Mouse (Mus musculus) lung, embryonic 14.5 days (tissue): ENCODE measurements at regions not wholly inside any gene's neighbourhood (a gene's known extent, or its start where the extent isn't known, plus 50 kb on each side); places are given as distances from the start of the nearest gene placed in this dataset.

Experiments used
- ATAC-seq: fragments of 200-750 bp; cut with Nextera tagmentation; 2 replicates; pipeline ENCODE4 v1.8.0; 2017; ENCODE audit warnings: mild to moderate bottlenecking, moderate TSS enrichment, moderate library complexity; ENCODE audit not compliant: insufficient read depth
- DNase-seq: peaks from one replicate; pipeline ENCODE4 v3.0.0-alpha.2; 2015
- H3K27ac ChIP-seq: fragments of 300-500 bp; sonication (generic); 2 replicates; pipeline ENCODE4 v1.5.1; 2014; ENCODE audit warnings: low read depth, mild to moderate bottlenecking, moderate library complexity
- H3K27me3 ChIP-seq: fragments of 300-500 bp; sonication (generic); 2 replicates; pipeline ENCODE4 v1.6.1; 2014; ENCODE audit warnings: low read length, control low read depth; ENCODE audit not compliant: insufficient read depth
- H3K36me3 ChIP-seq: fragments of 300-500 bp; sonication (generic); 2 replicates; pipeline ENCODE4 v1.6.1; 2014; ENCODE audit warnings: control low read depth; ENCODE audit not compliant: insufficient read depth
- H3K4me1 ChIP-seq: fragments of 300-500 bp; sonication (generic); 2 replicates; pipeline ENCODE4 v1.6.1; 2014; ENCODE audit warnings: antibody characterized with exemption, control low read depth; ENCODE audit not compliant: insufficient read depth
- H3K4me2 ChIP-seq: fragments of 300-500 bp; sonication (generic); 2 replicates; pipeline ENCODE4 v1.6.1; 2014; ENCODE audit warnings: mild to moderate bottlenecking
- H3K4me3 ChIP-seq: fragments of 300-500 bp; sonication (generic); 2 replicates; pipeline ENCODE4 v1.5.1; 2014; ENCODE audit warnings: low read depth, low read length
- H3K9ac ChIP-seq: fragments of 300-500 bp; sonication (generic); 2 replicates; pipeline ENCODE4 v1.6.1; 2014
- H3K9me3 ChIP-seq: fragments of 300-500 bp; sonication (generic); 2 replicates; pipeline ENCODE4 v1.6.1; 2016; ENCODE audit warnings: low read depth, low read length, control low read depth
- CTCF ChIP-seq: IDR thresholded peaks from 2 replicates; pipeline ENCODE4 v1.5.1; 2016; ENCODE audit warnings: antibody characterized with exemption, low read depth
- WGBS: fragments of 180-500 bp; shearing (Covaris S2); extraction: QIAGEN DNeasy Blood & Tissue Kit; methylation state at CpG from one replicate; pipeline ENCODE4 v1.1.7; 2014; 5-methylcytosine and 5-hydroxymethylcytosine counted together

- peak; percentile 83 for DNase-seq
These were observed 218.6 kb upstream of the Dab2 start for GRCm38 (mm10) chr15:6080714-6081635.

GRCm38 (mm10) chr15:6087208-6087607 is 212.4 kb upstream of the Dab2 start:
- H3K27ac ChIP-seq: no peak overlapping the region
- WGBS: 71% methylated on average over 3 of the region's 3 CpGs
- no peak for TF ChIP-seq CTCF

More at GRCm38 (mm10) chr15:6080714-6081635, 218.6 kb upstream of the Dab2 start:
- 42% methylated on average over 8 of the region's 8 CpGs for WGBS
- H3K27me3 ChIP-seq: no peaks in the 10 kb centered on the region
- no peak overlapping the region for H3K9ac ChIP-seq
- no peaks in the 10 kb centered on the region for H3K4me1 ChIP-seq
- H3K4me2 ChIP-seq: no peak overlapping the region
- no peak overlapping the region for H3K4me3 ChIP-seq
- H3K9me3 ChIP-seq: no peaks in the 10 kb centered on the region
- H3K36me3 ChIP-seq: no peaks in the 10 kb centered on the region
- no peak overlapping the region for H3K27ac ChIP-seq
- ATAC-seq: peak; percentile 35; the same call in 1 of the 2 replicates
- peak; percentile 79 for TF ChIP-seq CTCF

GRCm38 (mm10) chr15:6088498-6088897 is 211.1 kb upstream of the Dab2 start:
- ATAC-seq (no peak), DNase-seq (no peak)
- Histone ChIP-seq H3K4me3 (no peak overlapping the region), H3K36me3 (no peaks in the 10 kb centered on the region), H3K4me1 (no peaks in the 10 kb centered on the region), H3K27ac (no peak overlapping the region), H3K4me2 (no peak overlapping the region), H3K9me3 (no peaks in the 10 kb centered on the region), H3K9ac (no peak overlapping the region), H3K27me3 (no peaks in the 10 kb centered on the region)
- WGBS: 82% methylated on average over 4 of the region's 4 CpGs
- no peak for TF ChIP-seq CTCF

More at GRCm38 (mm10) chr15:6087208-6087607, 212.4 kb upstream of the Dab2 start:
- Histone ChIP-seq H3K36me3 (no peaks in the 10 kb centered on the region), H3K9me3 (no peaks in the 10 kb centered on the region), H3K27me3 (no peaks in the 10 kb centered on the region), H3K9ac (no peak overlapping the region), H3K4me3 (no peak overlapping the region), H3K4me2 (no peak overlapping the region), H3K4me1 (no peaks in the 10 kb centered on the region)
- ATAC-seq (no peak), DNase-seq (no peak)

- DNase-seq: peak; percentile 37
- TF ChIP-seq CTCF: no peak
- no peak overlapping the region for H3K4me2 ChIP-seq
- no peaks in the 10 kb centered on the region for H3K36me3 ChIP-seq
- no peak overlapping the region for H3K27ac ChIP-seq
- 59% methylated on average over 3 of the region's 3 CpGs for WGBS
- no peaks in the 10 kb centered on the region for H3K9me3 ChIP-seq
- H3K4me1 ChIP-seq: no peaks in the 10 kb centered on the region
- H3K4me3 ChIP-seq: no peak overlapping the region
- H3K9ac ChIP-seq: no peak overlapping the region
- H3K27me3 ChIP-seq: no peaks in the 10 kb centered on the region
- ATAC-seq: no peak
These were observed 169.9 kb upstream of the Dab2 start for GRCm38 (mm10) chr15:6129697-6130096.

- no peak overlapping the region for H3K27ac ChIP-seq
- no peak for TF ChIP-seq CTCF
- H3K4me1 ChIP-seq: no peaks in the 10 kb centered on the region
- H3K9me3 ChIP-seq: peaks cover 3% of the 10 kb centered on the region; the same call in 1 of the 2 replicates
- ATAC-seq (no peak), DNase-seq (no peak)
- H3K27me3 ChIP-seq: no peaks in the 10 kb centered on the region
- H3K4me3 ChIP-seq: no peak overlapping the region
- no peak overlapping the region for H3K9ac ChIP-seq
- no peaks in the 10 kb centered on the region for H3K36me3 ChIP-seq
- no peak overlapping the region for H3K4me2 ChIP-seq
These were observed 167.4 kb upstream of the Dab2 start for GRCm38 (mm10) chr15:6132216-6132615.

- H3K9ac ChIP-seq: no peak overlapping the region
- 70% methylated on average over 2 of the region's 2 CpGs for WGBS
- no peaks in the 10 kb centered on the region for H3K36me3 ChIP-seq
- DNase-seq (no peak), ATAC-seq (no peak)
- no peaks in the 10 kb centered on the region for H3K4me1 ChIP-seq
- H3K4me3 ChIP-seq: no peak overlapping the region
- no peak for TF ChIP-seq CTCF
- no peaks in the 10 kb centered on the region for H3K9me3 ChIP-seq
- H3K4me2 ChIP-seq: no peak overlapping the region
- no peak overlapping the region for H3K27ac ChIP-seq
- H3K27me3 ChIP-seq: no peaks in the 10 kb centered on the region
These were observed 154.5 kb upstream of the Dab2 start for GRCm38 (mm10) chr15:6145071-6145470.

- Histone ChIP-seq H3K27me3 (no peaks in the 10 kb centered on the region), H3K4me1 (no peaks in the 10 kb centered on the region), H3K9ac (no peak overlapping the region), H3K36me3 (no peaks in the 10 kb centered on the region), H3K4me3 (no peak overlapping the region), H3K9me3 (no peaks in the 10 kb centered on the region), H3K27ac (no peak overlapping the region), H3K4me2 (no peak overlapping the region)
- DNase-seq: peak; percentile 41
- no peak for ATAC-seq
- no peak for TF ChIP-seq CTCF
- 33% methylated on average over 9 of the region's 9 CpGs for WGBS
These were observed 144.9 kb upstream of the Dab2 start for GRCm38 (mm10) chr15:6154706-6155105.
